Mouse (Mus musculus) T-helper 2 cell (primary cell): ENCODE measurements at regions not wholly inside any gene's neighbourhood (a gene's known extent, or its start where the extent isn't known, plus 50 kb on each side); places are given as distances from the start of the nearest gene placed in this dataset.

Experiments used
- in situ Hi-C: fragments of 300-600 bp; cut with MboI, MseI; formaldehyde crosslinking; loops from one replicate; pipeline ENCODE4 v1.15.1; 2025; ENCODE audit warnings: high pct_unique_total_duplicates

GRCm38 (mm10) chr10:99459823-99460361, 196.9 kb downstream of the Dusp6 start:
- in situ Hi-C loops: loop anchor here (25.0 kb wide), 2 partner anchors 102 to 273 kb away; no protein-coding TSS in a partner anchor

DNA sequence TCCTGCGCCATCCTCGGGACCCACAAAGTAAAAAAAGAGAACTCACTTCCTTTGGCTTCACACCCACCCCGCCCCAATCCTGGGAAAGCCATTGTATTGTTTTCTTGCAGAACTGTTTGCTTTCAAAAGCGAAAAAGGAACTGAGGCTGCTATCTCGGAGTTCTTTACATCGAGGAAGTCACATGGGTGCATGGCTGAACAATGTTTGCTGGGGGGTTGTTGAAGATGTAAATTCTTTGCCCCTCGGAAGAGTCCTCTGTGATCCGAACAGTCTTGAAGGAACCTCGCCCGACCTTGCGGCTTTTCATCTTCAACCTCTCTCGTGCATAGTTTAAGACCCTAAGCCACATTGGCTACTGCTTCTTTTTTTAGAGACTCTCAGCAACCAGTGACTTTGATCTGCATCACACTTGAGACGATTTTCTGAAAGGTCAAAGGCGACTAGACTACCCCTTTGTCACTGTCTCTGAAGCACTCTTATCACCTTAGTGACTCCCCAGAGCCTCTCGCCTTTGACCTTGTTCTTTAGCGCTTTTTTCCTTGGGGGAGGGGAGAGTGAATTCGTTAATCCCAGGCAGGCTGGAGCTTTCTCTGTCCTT, 197.9 kb downstream of the Dusp6 start:
- in situ Hi-C loops: loop anchor here (25.0 kb wide), 2 partner anchors 101 to 274 kb away; no protein-coding TSS in a partner anchor

DNA sequence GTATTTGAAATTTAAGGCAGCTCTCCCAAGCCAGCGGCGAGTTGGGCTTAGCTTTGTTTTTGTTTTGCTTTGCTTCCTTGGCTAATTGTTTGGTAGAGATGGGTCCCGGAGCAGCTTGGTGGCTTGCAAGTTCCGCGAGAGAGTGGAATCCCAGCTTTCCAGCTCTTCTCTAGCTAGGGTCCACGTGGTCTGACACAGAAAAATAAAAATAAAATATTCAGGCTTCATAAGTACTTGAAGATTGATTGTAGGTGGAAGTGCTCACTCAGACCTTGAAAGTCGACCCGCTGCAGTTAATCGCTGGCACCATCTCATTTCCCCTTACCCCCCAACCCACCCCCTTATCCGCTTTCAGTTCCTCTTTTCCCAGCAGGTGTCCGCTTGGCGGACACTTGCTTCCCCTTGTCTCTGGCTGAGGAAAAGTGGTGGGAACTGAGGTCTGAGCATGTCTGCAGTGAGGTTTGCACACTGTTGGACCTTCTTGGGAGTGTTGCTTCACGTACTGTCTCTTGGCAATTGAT, 198.5 kb downstream of the Dusp6 start:
- in situ Hi-C loops: loop anchor here (25.0 kb wide), 2 partner anchors 101 to 274 kb away; no protein-coding TSS in a partner anchor

- in situ Hi-C loops: loop anchor here (25.0 kb wide), 2 partner anchors 96 to 279 kb away; no protein-coding TSS in a partner anchor
Measured at GRCm38 (mm10) chr10:99466695-99467094, 203.7 kb downstream of the Dusp6 start.

DNA sequence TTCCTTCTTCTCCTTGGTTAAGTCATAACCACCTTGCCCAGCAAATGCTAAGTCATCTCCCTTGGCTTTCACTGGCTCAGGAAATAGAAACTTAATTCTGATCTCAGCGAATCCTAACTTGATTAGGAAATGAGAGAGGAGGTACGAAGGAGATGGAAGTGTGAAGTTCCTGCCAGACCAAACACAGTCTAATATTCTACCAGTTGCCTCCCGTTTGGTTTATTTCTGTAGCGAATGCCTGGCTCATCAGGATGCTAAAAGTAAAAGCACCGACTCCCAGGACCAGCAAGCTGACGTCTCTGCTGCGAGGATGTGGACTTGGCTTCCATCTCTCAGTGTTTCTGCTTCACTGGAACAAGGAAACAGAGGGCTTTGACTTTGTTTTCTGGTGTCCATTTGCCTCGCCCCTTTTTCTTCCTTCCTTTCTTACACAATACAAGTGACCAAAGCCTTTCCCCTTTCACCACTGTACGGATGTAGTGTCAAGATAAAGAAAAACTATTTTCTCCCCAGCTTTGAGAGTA, 204.3 kb downstream of the Dusp6 start:
- in situ Hi-C loops: loop anchor here (25.0 kb wide), 2 partner anchors 95 to 280 kb away; no protein-coding TSS in a partner anchor

GRCm38 (mm10) chr10:99468971-99469370, 205.9 kb downstream of the Dusp6 start:
- in situ Hi-C loops: loop anchor here (25.0 kb wide), 2 partner anchors 93 to 282 kb away; no protein-coding TSS in a partner anchor

DNA sequence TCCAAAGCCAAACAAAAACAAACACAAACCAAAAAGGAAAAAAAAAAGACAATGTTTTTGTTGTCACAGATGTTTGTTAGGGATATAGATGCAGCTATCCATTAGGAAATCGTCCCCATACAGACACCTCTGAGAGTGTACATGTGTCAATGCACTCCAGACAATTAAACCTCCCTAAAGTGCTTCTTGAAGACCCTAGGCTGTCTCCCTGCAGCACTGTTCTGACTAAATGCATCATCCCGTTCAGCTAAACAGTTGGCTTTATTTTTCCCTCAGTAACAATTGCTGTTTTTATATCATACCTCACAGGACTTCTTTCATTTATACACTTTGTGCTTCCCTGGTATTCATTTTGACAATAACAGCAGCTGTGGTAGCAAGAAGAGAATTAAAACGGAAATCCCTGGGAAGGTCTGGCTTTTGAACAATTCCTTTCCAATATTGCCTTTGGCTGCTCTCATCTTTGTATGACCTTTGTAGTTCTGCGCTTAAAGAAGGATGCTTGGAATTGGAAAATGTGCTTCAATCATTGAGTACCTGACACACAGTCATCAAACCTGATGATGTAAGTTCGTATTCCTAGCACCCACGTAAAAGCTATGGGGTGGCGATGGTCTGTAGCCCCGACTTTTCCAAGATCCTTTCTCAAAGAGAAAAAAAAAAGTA, 208.9 kb downstream of the Dusp6 start:
- in situ Hi-C loops: loop anchor here (25.0 kb wide), 2 partner anchors 90 to 285 kb away; no protein-coding TSS in a partner anchor

- in situ Hi-C loops: loop anchor here (25.0 kb wide), 2 partner anchors 89 to 286 kb away; no protein-coding TSS in a partner anchor
Measured at GRCm38 (mm10) chr10:99472806-99473205, 209.8 kb downstream of the Dusp6 start.

- in situ Hi-C loops: loop anchor here (25.0 kb wide), 2 partner anchors 89 to 286 kb away; no protein-coding TSS in a partner anchor
Measured at GRCm38 (mm10) chr10:99473758-99474157, 210.7 kb downstream of the Dusp6 start.

- in situ Hi-C loops: loop anchor here (25.0 kb wide), 2 partner anchors 88 to 287 kb away; no protein-coding TSS in a partner anchor
Measured at GRCm38 (mm10) chr10:99474546-99474945, 211.5 kb downstream of the Dusp6 start.

DNA sequence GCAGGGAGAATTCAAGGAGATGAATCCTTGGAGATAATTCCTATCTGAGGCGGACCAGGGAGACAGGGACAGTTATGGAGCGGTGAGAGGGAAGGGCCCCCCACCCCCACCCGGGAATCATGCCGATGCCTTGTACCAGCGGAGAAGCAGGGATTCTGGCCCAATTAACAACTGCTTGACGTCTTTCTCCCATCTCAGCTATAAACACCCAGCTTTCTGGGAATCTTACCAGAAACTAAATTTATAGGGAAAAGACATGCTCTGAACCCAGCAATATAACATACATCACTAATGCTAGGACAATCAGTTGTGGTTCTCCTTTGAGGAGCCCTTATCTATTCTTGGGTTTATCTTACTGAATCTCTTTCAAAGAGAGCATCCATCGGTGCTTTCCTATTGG, 213.2 kb downstream of the Dusp6 start:
- in situ Hi-C loops: no loop called here

DNA sequence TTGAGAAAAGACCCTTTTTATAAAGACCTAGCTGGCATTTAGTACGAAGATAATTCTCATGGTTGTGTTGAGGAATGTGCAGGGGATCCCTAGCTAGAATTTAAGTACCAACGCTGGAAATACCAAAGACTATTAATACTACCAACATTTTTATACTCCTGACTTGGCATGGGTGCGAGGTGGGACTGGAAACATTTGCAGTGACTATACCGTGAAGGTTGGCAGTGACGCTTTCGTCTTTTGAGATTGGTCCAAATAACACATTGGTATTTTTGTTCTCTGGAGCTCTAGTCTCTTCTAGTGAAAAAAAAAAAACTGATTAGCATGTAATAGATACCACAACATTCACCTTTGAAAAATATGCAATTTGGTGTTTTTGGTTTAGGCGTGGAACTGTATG, 213.7 kb downstream of the Dusp6 start:
- in situ Hi-C loops: no loop called here

GRCm38 (mm10) chr10:99480573-99480972, 217.5 kb downstream of the Dusp6 start:
- in situ Hi-C loops: no loop called here

DNA sequence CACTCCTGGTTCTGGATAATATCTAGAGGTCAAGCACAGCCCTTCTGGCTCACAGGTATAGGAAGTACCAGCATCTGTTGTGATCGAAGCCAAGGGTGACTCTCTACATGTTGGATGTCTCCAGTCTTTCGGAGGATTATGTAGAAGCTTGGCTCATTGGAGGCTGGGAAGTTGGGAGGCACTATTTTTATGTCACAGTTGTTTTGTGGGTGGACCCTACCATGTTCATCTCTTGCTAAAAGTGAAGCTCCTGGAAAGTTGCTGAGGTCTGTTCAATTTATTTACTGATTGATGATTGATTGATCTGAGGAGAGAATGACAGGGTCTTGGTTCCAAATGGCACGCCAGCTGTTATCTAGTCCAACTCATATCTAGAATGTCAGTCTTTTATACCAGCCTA, 219.0 kb downstream of the Dusp6 start:
- in situ Hi-C loops: no loop called here

DNA sequence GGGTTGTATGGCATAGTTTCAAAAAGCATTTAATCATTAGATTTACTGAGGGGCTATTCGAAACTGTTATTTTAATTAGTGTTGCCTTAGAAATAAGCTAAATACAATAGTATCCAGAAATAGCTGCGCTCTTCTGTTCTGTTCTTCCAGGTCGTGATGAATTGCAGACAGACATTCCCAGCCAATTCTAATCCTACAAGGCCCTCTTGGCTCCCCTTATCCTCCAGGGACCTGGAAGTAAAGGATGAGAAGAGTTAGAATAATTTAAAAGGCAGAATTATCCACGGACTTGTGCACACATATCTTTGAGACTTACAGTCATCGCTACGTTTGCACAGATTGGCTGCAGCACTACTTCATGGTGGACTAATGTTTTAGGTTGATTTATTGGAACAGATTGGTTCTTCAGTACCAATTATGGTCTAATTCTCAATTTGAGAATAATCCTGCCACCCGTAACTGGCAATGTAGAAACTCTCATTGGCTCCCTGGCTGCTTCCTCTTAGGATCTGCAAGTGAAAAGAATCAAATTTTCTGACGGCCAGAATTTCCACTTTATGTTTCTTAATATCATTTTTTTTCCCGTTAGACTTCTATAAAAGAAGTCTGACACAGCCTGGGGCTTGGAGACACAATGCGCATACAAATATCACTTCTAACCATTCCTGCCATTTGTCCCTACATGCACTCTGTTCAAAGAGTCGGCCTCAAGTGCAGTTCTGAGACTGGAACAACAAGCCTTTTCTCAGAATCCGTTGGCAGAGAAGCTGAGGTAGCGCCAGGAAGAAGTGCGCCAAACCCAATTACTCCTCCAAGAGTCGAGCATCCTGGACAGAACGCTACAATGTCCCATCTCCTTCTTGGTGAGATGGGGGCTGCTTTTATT, 225.4 kb downstream of the Dusp6 start:
- in situ Hi-C loops: no loop called here

GRCm38 (mm10) chr10:99511514-99512237, 247.8 kb downstream of the Csl start:
- in situ Hi-C loops: no loop called here

DNA sequence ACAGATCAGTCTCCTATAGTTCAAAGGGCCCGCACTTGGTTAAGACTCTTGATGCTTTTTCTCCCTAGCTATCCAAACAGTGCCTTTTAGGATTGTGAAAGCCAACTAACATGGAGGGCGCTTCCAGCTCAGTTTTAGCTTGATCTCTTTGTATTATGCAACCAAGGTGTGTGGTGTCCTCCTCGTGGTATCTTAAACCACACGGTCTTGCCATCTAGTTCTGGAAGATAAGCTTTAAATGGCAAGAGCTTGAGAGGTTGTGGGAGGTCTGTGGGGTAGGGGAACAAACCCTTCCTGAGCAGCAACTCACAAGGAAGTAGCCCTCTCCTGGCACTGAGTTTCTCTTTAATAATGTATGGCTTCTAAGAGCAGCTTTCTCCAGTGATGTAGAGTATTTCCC, 241.5 kb downstream of the Csl start:
- in situ Hi-C loops: no loop called here

- in situ Hi-C loops: no loop called here
Measured at GRCm38 (mm10) chr10:99519479-99519878, 240.0 kb downstream of the Csl start.

DNA sequence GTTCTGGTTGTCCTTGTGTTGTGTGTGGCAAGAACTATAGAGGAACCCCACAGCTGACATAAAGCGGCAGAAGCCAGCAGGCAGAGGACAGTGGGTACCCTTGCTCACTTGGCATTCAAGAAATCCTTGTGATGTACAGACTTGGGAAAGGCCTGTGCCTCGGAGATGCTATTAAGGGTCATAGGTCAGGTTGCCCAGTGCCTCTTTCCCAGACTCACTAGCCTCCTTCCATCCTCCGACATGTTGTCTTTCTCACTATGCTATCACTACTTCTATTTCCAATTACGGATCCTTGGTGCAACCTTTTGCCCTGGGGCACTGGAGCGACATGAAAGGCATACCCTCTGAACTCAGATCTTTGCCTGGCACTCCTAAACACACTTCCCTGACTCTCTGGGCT, 235.6 kb downstream of the Csl start:
- in situ Hi-C loops: loop anchor here (10.0 kb wide), 1 partner anchor 909 kb away; no protein-coding TSS in a partner anchor
